Mouse (Mus musculus): ENCODE results near the gene Fbxo41. TPM values are rescaled to one million over a fixed set of nuclear protein-coding genes. Genes with fewer than 3 reads are reported as not detected.
"Not testable (repeated sequence)": the region's sequence is repeated elsewhere in the genome, so short reads cannot be mapped to it uniquely, and the experiment has no call there.

Fbxo41 gene
- polyA plus RNA-seq, 1 experiment from 2014 or later, result 0.04 TPM

GRCm38 (mm10) chr6:85450140-85450539 lies 52.7 kb downstream of the Fbxo41 start:
- not testable (repeated sequence) for DNase-seq (ENCODE audit: low spot score)

GRCm38 (mm10) chr6:85447351-85447750 lies 55.4 kb downstream of the Fbxo41 start:
- no peak for DNase-seq (ENCODE audit: low spot score)

- no peak for DNase-seq (ENCODE audit: low spot score)
Measured at GRCm38 (mm10) chr6:85445286-85445685, 57.5 kb downstream of the Fbxo41 start.

GRCm38 (mm10) chr6:85444266-85444965 lies 58.4 kb downstream of the Fbxo41 start:
- no peak for DNase-seq (ENCODE audit: low spot score)

GRCm38 (mm10) chr6:85443488-85444233 lies 59.1 kb downstream of the Fbxo41 start:
- no peak for DNase-seq (ENCODE audit: low spot score)

- no peak for DNase-seq (ENCODE audit: low spot score)
Measured at GRCm38 (mm10) chr6:85441142-85441541, 61.7 kb downstream of the Fbxo41 start.

- DNase-seq (ENCODE audit: low spot score), result no peak
Measured at GRCm38 (mm10) chr6:85436631-85437030, 66.2 kb downstream of the Fbxo41 start.

- no peak for DNase-seq (ENCODE audit: low spot score)
Measured at GRCm38 (mm10) chr6:85436204-85436603, 66.6 kb downstream of the Fbxo41 start.

- no peak for DNase-seq (ENCODE audit: low spot score)
Measured at GRCm38 (mm10) chr6:85433865-85434264, 68.9 kb downstream of the Fbxo41 start.

GRCm38 (mm10) chr6:85431842-85432431 lies 70.9 kb downstream of the Fbxo41 start, which contains the start of gene Smyd5:
Gene Smyd5, plus strand, starts transcription at chr6:85431989.
- peak; percentile 76 for DNase-seq (ENCODE audit: low spot score)

- no peak for DNase-seq (ENCODE audit: low spot score)
Measured at GRCm38 (mm10) chr6:85431274-85431841, 71.4 kb downstream of the Fbxo41 start.

GRCm38 (mm10) chr6:85423836-85424379 lies 78.9 kb downstream of the Fbxo41 start, which contains the start of gene Noto:
Gene Noto, plus strand, starts transcription at chr6:85423886.
- no peak for DNase-seq (ENCODE audit: low spot score)

Other genes starting within 250 kb of the Fbxo41 start
- gene Sfxn5, start 169.6 kb downstream of the Fbxo41 start, polyA plus RNA-seq (2015; fragmentation: Nextera tagmentation; extraction: Ambion mirVana), result 4.4 and 5.1 TPM in 2 replicates
- gene Rab11fip5, start 128.4 kb downstream of the Fbxo41 start, polyA plus RNA-seq (2015; fragmentation: Nextera tagmentation; extraction: Ambion mirVana), result 4.3 and 4.7 TPM in 2 replicates
- 0.22 TPM in 1 of 2 replicates, not detected in the other for gene Noto, start 79.1 kb downstream of the Fbxo41 start, polyA plus RNA-seq (2015; fragmentation: Nextera tagmentation; extraction: Ambion mirVana)
- gene Smyd5, start 71.0 kb downstream of the Fbxo41 start, polyA plus RNA-seq (2015; fragmentation: Nextera tagmentation; extraction: Ambion mirVana), result 28.6 and 29.1 TPM in 2 replicates
- gene Cct7, start 51.5 kb downstream of the Fbxo41 start, polyA plus RNA-seq (2015; fragmentation: Nextera tagmentation; extraction: Ambion mirVana), result 415 and 437 TPM in 2 replicates
- 51.9 and 56.7 TPM in 2 replicates for gene Pradc1, start 51.0 kb downstream of the Fbxo41 start, polyA plus RNA-seq (2015; fragmentation: Nextera tagmentation; extraction: Ambion mirVana)
- gene Egr4, start 10.6 kb upstream of the Fbxo41 start, polyA plus RNA-seq (2015; fragmentation: Nextera tagmentation; extraction: Ambion mirVana), result 0.05 TPM in 1 of 2 replicates, not detected in the other
- 2.6 and 2.9 TPM in 2 replicates for gene Alms1, start 84.5 kb upstream of the Fbxo41 start, polyA plus RNA-seq (2015; fragmentation: Nextera tagmentation; extraction: Ambion mirVana)
- gene Nat8f7, start 210.2 kb upstream of the Fbxo41 start, polyA plus RNA-seq (2015; fragmentation: Nextera tagmentation; extraction: Ambion mirVana), result not detected in 2 replicates